Mouse (Mus musculus) embryo, embryonic 11.5 days (tissue): Measurements from ENCODE around the gene Taf10.

ENCODE experiments used
- DNase-seq: peaks from one replicate; pipeline ENCODE4 v3.0.0-alpha.2; 2012; ENCODE audit warnings: low read depth, low spot score

Taf10 gene

GRCm38 (mm10) chr7:105743926-105744590, at the start of gene Taf10:
Taf10 (minus strand) TSS chr7:105744361.
- peak; percentile 86 for DNase-seq

GRCm38 (mm10) chr7:105793701-105794100, 49.5 kb upstream of the Taf10 start:
- DNase-seq, result no peak

- no peak for DNase-seq
Observed at GRCm38 (mm10) chr7:105791147-105791546, 47.0 kb upstream of the Taf10 start.

GRCm38 (mm10) chr7:105787285-105788140, 43.4 kb upstream of the Taf10 start, which contains the start of gene Dchs1:
Dchs1 (minus strand) TSS chr7:105787654.
- DNase-seq, result no peak

- no peak for DNase-seq
Observed at GRCm38 (mm10) chr7:105786506-105787284, 42.5 kb upstream of the Taf10 start.

- DNase-seq, result no peak
Observed at GRCm38 (mm10) chr7:105784556-105784955, 40.4 kb upstream of the Taf10 start.

GRCm38 (mm10) chr7:105783861-105784260, 39.7 kb upstream of the Taf10 start:
- no peak for DNase-seq

- DNase-seq, result no peak
Observed at GRCm38 (mm10) chr7:105778553-105779265, 34.5 kb upstream of the Taf10 start.

GRCm38 (mm10) chr7:105777797-105778552, 33.8 kb upstream of the Taf10 start:
- peak; percentile 77 for DNase-seq

- DNase-seq, result no peak
Observed at GRCm38 (mm10) chr7:105777316-105777715, 33.2 kb upstream of the Taf10 start.

GRCm38 (mm10) chr7:105776026-105776425, 31.9 kb upstream of the Taf10 start:
- DNase-seq, result no peak

- DNase-seq, result no peak
Observed at GRCm38 (mm10) chr7:105774661-105775060, 30.5 kb upstream of the Taf10 start.

- DNase-seq, result no peak
Observed at GRCm38 (mm10) chr7:105773041-105773440, 28.9 kb upstream of the Taf10 start.

- DNase-seq, result no peak
Observed at GRCm38 (mm10) chr7:105772331-105772730, 28.2 kb upstream of the Taf10 start.

GRCm38 (mm10) chr7:105769959-105770358, 25.8 kb upstream of the Taf10 start:
- DNase-seq, result no peak

- no peak for DNase-seq
Observed at GRCm38 (mm10) chr7:105767729-105768165, 23.6 kb upstream of the Taf10 start.

- DNase-seq, result no peak
Observed at GRCm38 (mm10) chr7:105764331-105764730, 20.2 kb upstream of the Taf10 start.

- no peak for DNase-seq
Observed at GRCm38 (mm10) chr7:105762517-105763270, 18.5 kb upstream of the Taf10 start.

GRCm38 (mm10) chr7:105761813-105762484, 17.8 kb upstream of the Taf10 start:
- no peak for DNase-seq
